Mouse (Mus musculus): ENCODE data around the gene Parp4. TPM values are rescaled to one million over a fixed set of nuclear protein-coding genes. Genes with fewer than 3 reads are reported as not detected.

Parp4 gene
- polyA plus RNA-seq, 1 experiment: 0.01 TPM

DNA sequence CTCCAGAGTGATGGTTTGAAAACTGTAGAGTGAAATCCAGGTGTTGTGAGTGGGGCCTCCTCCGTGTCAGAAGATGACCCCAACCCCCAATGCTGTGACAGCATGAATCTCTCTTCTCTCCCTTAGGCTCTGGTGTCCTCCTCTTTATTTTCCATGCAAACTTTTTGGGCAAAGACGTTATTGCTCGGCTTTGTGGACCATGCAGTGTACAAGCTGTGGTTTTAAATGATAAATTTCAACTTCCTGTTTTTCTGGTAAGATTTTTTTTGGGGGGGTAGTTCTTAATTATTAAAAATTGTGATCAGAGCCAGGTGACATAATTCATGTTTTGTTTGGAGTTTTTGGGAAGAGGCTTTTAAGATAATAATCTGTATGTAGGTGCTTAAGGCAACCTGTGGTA, 120.1 kb downstream of the Parp4 start:
- H3K36me3 ChIP-seq (ENCODE audit: control insufficient read depth): peaks cover 100% of the 10 kb centered on the region

DNA sequence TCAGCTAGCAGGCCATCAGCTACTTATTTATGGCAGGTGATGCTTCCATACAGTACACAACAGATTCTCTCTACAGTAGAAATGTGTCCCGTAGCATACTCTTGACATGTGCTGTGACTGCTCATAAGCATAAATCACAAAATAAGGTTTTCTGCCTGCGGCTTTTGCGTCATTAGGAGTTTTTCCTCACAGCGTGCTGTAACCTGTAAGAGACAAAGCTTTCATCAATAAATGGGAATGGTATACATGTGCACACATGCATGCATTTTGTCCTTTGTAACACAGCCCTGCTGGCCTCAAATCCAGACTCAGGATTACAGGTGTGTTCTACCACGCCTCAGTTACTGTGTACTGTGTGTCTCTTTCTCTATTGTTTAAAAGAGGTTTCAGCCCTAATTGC, 122.4 kb downstream of the Parp4 start:
- peaks cover 84% of the 10 kb centered on the region for H3K36me3 ChIP-seq (ENCODE audit: control insufficient read depth)
- TF ChIP-seq TAL1 (IDR thresholded peaks at IDR 0.05; ENCODE audit: low read length): no peak
- TF ChIP-seq GATA1 (IDR thresholded peaks at IDR 0.05; ENCODE audit: low read length): no peak
- no peak overlapping the region for H3K4me3 ChIP-seq (replicated peaks)
- H3K4me1 ChIP-seq (ENCODE audit: control insufficient read depth): peaks cover 2% of the 10 kb centered on the region
- no peaks in the 10 kb centered on the region for H3K9me3 ChIP-seq (ENCODE audit: control insufficient read depth, low read length)
- no peaks in the 10 kb centered on the region for H3K27me3 ChIP-seq (ENCODE audit: control insufficient read depth)

More for the DNA sequence above, 120.1 kb downstream of the Parp4 start:
- Histone ChIP-seq H3K4me1 (ENCODE audit: control insufficient read depth) (no peaks in the 10 kb centered on the region), H3K9me3 (ENCODE audit: control insufficient read depth, low read length) (no peaks in the 10 kb centered on the region), H3K4me3 (replicated peaks) (no peak overlapping the region), H3K27me3 (ENCODE audit: control insufficient read depth) (no peaks in the 10 kb centered on the region)
- TF ChIP-seq TAL1 (IDR thresholded peaks at IDR 0.05; ENCODE audit: low read length) (no peak), GATA1 (IDR thresholded peaks at IDR 0.05; ENCODE audit: low read length) (no peak)

GRCm38 (mm10) chr14:56702644-56703043, 127.2 kb downstream of the Parp4 start:
- peaks cover 14% of the 10 kb centered on the region for H3K4me1 ChIP-seq (ENCODE audit: control insufficient read depth)
- no peaks in the 10 kb centered on the region for H3K9me3 ChIP-seq (ENCODE audit: control insufficient read depth, low read length)
- peaks cover 55% of the 10 kb centered on the region for H3K36me3 ChIP-seq (ENCODE audit: control insufficient read depth)
- H3K4me3 ChIP-seq (replicated peaks): no peak overlapping the region
- no peaks in the 10 kb centered on the region for H3K27me3 ChIP-seq (ENCODE audit: control insufficient read depth)
- TF ChIP-seq TAL1 (IDR thresholded peaks at IDR 0.05; ENCODE audit: low read length) (no peak), GATA1 (IDR thresholded peaks at IDR 0.05; ENCODE audit: low read length) (no peak)

- peaks cover 14% of the 10 kb centered on the region for H3K4me1 ChIP-seq (ENCODE audit: control insufficient read depth)
- no peak for TF ChIP-seq TAL1 (IDR thresholded peaks at IDR 0.05; ENCODE audit: low read length)
- no peak for TF ChIP-seq GATA1 (IDR thresholded peaks at IDR 0.05; ENCODE audit: low read length)
- H3K36me3 ChIP-seq (ENCODE audit: control insufficient read depth): peaks cover 35% of the 10 kb centered on the region
- no peaks in the 10 kb centered on the region for H3K27me3 ChIP-seq (ENCODE audit: control insufficient read depth)
- H3K4me3 ChIP-seq (replicated peaks): no peak overlapping the region
- no peaks in the 10 kb centered on the region for H3K9me3 ChIP-seq (ENCODE audit: control insufficient read depth, low read length)
These were observed 130.3 kb downstream of the Parp4 start for GRCm38 (mm10) chr14:56705687-56706086.

Other genes starting within 250 kb of the Parp4 start
- gene Atp12a, start 210.6 kb upstream of the Parp4 start, polyA plus RNA-seq (2012): not detected in 2 replicates
- gene Rnf17, start 173.0 kb upstream of the Parp4 start, polyA plus RNA-seq (2012): not detected in 2 replicates
- gene Cenpj, start 194 bp upstream of the Parp4 start, polyA plus RNA-seq (2012): 0.28 and 0.39 TPM in 2 replicates
- gene Mphosph8, start 92.6 kb downstream of the Parp4 start, polyA plus RNA-seq (2012): 0.53 and 0.69 TPM in 2 replicates
- gene Pspc1, start 202.7 kb downstream of the Parp4 start, polyA plus RNA-seq (2012): 0.62 and 0.70 TPM in 2 replicates
- gene Zmym5, start 236.1 kb downstream of the Parp4 start, polyA plus RNA-seq (2012): 0.08 and 0.17 TPM in 2 replicates